In the genomic region with DNA sequence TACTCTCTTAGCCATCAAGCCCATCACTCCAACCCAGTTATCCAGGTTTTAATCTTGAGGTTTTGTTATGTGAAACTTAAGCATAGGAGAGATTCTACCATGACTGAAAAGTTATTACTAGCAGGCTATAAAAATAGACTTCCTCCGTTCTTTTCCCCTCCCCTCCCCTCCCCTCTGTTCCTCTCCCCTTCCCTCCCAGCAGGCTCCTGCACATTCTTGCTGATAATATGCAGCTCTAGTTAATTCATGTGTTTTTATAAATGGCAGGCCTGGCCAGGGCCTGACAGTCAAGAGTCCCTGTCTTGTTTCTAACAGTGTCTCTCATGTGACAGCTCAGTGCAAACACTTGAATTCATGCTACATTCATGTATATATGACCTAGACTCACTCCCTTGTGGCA, we compare ENCODE assay signal across 12 mouse cellular contexts.
"Had no signal": no experiment of that assay in that cellular context is flagged by ENCODE, and none has a peak within 500 bp of the region (broad histone marks: within the 10 kb centered on the region; RNA-seq: fewer than 3 reads in every experiment).

No protein-coding gene starts in this region.

- H3K4me1 ChIP-seq: liver, embryonic 13.5 days had no signal

- H3K4me2 ChIP-seq: liver, embryonic 13.5 days; midbrain, embryonic 11.5 days had no signal

- H3K4me3 ChIP-seq: left cerebral cortex, adult 2 months; liver, embryonic 13.5 days had no signal

- H3K9me3 ChIP-seq: liver, embryonic 13.5 days had no signal

- DNase-seq: kidney, postnatal 10 days; kidney, postnatal 36 days; layer of hippocampus, postnatal 36 days; liver, embryonic 13.5 days; lung, adult 2 months; lung, postnatal 14 days; lung, postnatal 4 days; midbrain, embryonic 14.5 days; thymus, adult 18-20 months; thymus, postnatal 36 days had no signal

- H3K27me3 ChIP-seq: liver, embryonic 13.5 days had no signal

- H3K9ac ChIP-seq: liver, embryonic 13.5 days had no signal

- H3K27ac ChIP-seq: left cerebral cortex, adult 2 months; liver, embryonic 13.5 days had no signal
